Mouse (Mus musculus) lung, adult 2 months (tissue): ENCODE data around the gene Abca5.

Experiments used
- CTCF ChIP-seq: fragments of 200-500 bp; IDR thresholded peaks from 2 replicates; pipeline ENCODE4 v1.5.1; 2011; ENCODE audit warnings: mild to moderate bottlenecking, low read length, control low read depth; ENCODE audit not compliant: insufficient read depth
- POLR2A ChIP-seq: fragments of 200-500 bp; IDR thresholded peaks from 2 replicates; pipeline ENCODE4 v1.6.1; 2011; ENCODE audit warnings: low read depth, mild to moderate bottlenecking, control low read depth, low read length, borderline replicate concordance; ENCODE audit errors: extremely low read depth

DNA sequence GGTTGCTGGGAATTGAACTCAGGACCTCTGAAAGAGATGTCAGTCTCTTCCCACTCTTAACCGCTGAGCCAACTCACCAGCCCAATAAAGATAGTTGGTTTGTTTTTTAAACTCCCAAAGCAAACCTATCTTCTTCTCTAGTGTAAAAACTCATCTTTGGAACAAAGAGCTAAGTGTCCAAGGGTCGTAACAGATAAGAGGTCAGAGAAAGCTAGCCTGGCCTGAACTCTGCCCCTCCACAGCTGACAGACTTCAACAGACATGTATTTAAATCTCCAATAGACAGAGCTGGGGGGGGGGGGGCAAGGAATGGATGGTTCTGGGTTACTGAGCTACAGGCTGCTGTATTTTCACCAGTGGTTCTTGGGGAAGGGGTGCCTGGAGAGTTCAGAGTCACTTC is 100.0 kb downstream of the Abca5 start:
- TF ChIP-seq CTCF (no peak), POLR2A (no peak)
